Mouse (Mus musculus) WW6 (cell line): ENCODE results near the gene Ppm1h.

Source experiments
- DNase-seq: peaks from one replicate; pipeline ENCODE4 v3.0.0-alpha.2; 2013; ENCODE audit warnings: low read depth, low spot score

Ppm1h gene

DNA sequence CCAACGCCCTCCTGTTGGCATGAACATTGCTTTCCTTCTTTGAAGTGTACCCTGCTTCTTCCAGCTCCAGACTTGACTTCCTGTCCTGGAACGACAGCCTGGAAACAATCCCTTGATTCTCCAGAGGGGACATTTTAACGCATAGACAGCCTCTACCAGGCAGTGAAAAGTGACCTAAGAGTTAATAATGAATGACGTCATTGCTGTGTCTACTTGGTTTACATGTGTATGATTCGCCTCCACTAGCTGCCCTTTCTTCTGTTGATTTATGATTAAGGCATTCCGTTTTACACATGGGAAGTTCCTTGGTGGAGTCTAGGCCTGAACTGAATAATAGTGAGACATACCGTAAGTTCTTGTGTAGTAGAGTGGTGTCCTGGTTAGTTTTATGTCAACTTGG, 287.9 kb downstream of the Ppm1h start:
- no peak for DNase-seq

DNA sequence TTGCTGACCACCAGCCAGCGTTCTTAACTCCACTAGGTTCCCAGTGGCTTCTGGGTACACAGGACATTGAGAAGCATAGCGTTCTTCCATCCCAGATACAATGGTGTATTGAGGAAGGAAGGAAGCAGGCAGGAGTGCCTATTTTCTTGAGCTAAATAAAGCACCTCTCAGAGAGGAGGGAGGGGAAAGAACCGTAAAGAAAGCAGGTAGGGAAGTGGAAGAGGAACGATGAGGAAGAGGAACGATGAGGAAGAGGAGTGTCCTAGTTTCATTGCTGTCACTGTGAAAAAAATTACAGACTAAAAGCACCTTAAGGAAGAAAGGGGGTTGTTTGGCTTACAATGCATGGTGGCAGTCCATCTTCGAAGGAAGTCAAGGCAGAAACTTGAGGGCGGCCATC, 291.6 kb downstream of the Ppm1h start:
- DNase-seq, result no peak

DNA sequence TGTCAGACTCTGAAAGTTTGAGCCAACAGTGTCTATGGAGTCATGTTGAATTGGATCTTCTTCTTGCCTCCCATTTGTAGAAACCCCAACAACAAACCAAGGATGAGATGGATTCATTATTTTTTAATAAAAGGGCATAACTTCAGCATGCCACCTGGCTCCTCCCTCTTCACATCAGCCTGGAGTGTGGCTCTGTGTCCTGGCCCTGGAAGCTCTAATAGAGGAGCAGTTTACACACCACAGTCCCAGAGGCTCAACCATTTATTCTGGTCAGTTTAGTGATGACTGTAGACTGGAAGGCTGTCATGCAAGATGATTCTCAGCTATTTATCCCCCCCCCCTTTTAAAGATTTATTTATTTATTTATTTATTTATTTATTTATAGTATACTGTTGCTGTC, 294.7 kb downstream of the Ppm1h start:
- no peak for DNase-seq

DNA sequence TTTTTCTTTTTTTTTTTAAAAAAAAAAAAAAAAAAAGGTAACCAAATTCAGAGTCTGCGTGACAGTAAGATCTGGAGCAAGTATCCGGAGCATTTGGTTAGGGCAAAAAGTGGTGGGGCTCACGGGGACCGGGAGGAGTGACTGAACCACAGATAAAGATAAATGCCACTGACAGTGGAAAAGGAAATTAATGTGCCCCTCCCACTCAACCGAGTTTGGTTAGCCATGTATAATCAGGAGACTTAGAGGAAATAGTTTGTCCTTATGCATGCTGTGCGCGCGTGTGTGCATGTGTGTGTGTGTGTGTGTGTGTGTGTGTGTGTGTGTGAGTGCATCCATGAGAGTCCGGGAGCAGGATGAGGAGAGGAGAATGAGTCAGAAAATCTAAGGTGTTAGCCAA, 297.5 kb downstream of the Ppm1h start:
- DNase-seq, result no peak

DNA sequence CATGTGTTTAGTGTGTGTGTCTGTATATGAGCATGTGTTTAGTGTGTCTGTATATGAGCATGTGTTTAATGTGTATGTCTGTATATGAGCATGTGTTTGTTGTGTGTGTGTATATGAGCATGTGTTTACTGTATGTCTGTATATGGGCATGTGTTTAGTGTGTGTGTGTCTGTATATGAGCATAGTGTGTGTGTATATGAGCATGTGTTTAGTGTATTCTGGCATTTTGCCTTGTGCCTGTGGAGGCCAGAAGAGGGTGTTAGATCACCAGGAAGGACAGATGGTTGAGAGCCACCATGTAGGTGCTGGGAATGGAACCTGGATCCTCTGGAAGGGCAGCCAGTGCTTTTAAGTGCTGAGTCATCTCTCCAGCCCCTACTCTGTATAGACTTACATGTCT, 300.8 kb downstream of the Ppm1h start:
- no peak for DNase-seq

DNA sequence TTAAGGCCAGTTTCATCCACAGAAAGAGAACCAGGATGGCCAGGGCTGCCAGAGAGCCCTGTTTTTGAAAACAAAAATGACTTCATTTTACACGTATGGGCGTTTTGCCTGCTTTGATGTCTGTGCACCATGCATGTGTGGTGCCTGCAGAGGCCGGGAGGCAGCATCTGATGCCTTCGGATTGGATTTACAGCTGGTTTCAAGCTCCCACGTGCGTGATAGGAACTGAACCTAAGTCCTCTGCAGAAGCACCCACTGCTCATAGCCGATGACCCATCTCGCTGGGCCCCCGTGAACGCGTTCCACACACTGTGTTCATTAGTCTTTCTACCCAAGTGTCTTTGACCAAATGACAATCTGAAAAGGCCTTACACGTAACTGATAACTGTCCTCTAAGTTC, 301.6 kb downstream of the Ppm1h start:
- no peak for DNase-seq

DNA sequence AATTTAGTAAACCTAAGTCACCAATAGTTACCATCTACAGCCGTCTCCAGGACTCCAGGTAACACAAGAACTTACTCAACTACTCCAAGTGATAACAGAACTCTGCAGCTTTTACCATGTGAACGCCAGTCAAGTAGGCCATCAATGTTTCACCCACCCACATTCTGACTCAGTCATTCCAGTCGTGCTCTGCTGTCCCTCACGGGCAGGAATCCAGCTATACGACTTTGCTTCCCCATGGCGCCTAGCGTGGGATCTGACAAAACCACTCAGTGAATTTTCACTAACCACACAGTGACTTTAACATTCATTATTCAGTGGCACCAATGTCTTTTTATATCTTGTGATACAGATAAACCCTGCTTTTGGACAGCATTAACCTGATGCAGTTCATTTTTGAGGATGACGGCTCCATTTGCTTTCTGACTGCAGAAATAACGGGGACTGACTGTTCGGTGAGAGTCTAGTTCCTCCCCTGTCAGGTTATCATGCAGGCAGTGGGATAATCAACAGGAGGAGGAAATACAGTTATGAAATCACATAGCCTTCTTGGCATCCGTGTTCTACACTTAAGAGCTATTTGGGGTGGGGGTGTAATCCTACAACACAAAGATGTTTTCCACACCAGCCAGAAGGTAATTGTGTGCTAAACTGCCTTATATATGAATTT, 304.5 kb downstream of the Ppm1h start:
- no peak for DNase-seq

DNA sequence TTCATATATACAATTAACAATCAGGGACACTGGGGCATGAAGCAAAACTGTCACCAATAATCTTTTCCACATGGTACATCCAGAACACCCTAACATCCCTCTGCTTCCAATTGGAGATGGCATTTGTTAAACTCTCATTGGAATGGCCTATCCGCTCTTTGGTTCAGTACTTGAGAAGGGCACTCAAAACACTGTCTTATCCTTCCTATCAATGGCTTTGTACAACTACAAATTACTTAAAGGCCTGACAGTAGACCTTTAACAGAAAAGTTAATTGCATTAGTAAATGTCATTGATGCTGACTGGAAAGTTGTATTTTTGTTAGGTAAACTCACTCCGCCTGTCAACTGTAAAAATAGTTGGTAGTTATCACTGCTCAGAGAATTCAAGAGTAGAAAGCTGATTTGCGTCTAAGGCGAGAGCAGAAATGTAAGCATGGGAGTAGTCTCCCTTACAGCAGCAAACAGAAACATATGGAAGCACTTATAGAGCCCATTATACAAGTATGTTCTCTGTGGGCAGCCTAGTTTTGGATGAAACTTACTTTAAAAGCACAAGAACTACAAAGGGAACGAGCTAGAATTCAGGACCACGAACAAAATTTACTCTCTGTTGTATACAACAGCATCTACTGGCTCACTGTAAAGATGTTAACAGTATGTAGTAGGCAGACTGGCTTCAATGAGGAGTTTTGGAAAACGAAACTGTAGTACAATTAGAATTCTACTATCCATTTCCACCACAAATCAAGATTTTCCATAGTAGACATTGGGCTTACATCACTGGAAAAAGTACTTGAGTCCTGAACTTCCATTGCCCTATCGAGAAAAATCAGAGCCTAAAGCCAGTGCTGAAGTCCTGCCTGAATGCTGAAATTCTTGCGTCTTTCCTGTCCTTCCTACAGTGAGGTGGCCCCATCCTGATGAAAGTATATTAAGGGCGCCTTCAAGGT, 305.3 kb downstream of the Ppm1h start:
- DNase-seq, result no peak

DNA sequence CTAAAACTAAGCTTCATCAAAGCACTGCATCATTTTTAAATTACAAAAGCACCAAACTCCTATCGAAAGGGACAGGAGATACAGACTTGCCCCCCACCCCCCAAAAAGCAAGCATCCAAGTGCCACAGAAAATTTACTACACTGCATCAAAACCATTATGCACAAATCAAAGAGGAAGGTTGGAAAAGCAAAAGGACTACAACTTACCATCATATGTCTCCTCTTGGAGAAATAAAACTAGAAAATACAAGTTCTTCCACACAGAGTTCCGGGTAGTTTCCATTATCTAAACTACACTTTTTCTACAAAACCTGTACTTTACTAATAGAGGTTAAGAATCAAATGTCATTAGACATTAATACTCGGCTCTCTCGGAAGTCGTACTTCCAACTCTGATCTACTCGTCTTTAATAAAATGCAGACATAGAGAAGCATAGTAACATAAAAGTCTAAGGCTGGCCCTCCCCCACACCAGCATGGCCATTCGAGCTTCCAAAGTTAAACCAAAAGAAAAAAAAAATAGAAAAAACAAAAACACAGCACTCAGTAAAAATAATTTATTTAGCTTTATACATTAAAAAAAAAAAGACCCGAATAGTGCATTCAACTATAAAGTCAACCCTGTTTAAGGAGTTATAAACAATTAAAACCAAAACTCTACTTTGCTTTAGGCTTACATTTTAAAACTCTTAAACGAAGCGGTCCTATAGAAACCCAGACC, 306.1 kb downstream of the Ppm1h start:
- no peak for DNase-seq

DNA sequence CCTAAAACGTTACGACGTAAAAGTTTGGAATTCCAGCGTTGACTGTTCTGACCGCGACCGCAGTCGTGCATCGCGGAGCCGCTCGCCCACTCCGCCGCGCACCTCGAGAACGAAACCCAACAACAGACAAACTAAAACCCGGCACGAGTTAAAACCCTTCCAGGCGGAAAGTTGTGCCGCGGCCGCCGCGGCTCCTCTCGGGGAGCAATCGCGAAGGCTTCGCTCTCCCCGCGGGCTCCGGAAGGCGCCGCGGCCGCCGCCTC, 306.6 kb downstream of the Ppm1h start:
- no peak for DNase-seq

DNA sequence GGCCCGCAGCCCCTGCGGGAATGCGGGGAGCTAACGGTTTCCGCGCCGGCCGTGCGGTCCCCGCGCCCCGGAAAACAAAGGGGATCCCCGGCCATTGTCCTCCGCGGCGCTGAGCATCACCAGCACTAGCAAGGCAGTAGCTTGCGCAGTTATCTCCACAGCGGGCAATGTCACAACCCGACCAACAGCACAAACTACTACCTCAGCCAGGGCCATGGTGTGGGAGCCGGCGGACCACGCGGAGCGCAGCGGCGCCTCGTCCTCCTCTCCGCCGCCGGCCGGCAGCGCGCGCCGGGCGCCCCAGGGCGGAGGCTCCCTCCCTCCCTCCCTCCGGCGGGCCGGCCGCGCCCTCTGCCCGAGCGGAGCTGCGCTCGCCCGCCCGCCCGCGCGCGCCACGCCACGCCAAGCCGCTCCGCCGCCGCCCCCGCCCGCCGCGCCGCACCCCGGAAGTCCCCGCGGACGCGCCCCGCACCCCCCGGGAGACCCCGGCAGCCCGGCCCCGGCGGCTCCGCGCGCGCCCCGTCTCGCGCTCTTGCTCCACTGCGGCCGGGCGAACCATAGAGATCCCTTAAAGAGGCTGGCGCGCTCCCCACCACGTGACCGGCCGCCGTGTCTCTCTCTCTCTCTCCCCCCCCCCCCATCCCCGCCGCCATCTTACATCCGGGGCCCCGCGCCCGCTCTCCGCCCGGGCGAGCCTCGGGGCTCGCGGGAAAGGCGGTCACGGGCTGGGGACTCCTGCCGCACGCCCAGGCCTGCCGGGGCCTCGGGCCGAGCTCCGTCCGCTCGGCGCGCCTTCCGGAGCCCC, 307.2 kb downstream of the Ppm1h start:
- no peak for DNase-seq

DNA sequence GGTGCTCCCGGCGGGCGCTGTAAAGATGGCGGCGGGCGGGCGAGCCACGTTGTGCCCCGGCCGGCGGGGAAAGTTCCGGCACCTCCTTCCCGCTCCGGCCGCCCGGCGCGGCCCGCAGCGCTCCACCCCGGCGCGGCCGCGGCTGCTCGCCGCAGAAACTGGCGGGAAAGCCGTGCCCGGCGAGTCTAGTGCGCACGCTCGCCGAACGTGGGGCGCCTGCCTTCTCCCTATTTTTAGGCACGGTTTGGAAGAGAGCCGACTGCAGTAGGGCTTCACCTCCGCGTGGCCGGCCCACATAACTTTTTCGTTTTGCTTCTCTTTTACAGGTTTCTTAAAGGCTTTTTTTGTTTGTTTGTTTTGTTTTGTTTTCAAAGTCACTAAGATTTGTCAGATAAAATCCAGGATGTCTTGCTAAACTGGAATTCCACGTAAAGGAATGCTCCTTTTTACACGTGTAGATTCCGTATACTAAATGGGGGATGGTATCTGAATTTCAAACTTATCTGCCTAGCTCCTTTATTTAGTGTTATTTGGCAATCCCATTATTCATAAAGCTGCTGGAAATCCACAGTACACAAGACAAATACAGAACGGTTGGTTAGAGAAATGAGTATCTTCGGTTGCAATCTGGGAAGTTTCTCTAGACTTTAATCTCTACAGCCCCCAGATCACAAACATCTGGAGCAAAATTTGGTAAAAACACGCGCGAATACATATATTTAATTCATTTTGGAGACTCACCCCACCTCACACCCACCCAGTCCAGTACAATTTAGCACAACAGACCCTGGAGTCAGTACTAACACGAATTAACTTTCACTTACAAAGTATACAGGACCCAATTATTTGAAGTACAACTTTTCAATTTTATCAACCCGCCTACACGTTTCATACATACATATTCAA, 308.0 kb downstream of the Ppm1h start:
- no peak for DNase-seq

DNA sequence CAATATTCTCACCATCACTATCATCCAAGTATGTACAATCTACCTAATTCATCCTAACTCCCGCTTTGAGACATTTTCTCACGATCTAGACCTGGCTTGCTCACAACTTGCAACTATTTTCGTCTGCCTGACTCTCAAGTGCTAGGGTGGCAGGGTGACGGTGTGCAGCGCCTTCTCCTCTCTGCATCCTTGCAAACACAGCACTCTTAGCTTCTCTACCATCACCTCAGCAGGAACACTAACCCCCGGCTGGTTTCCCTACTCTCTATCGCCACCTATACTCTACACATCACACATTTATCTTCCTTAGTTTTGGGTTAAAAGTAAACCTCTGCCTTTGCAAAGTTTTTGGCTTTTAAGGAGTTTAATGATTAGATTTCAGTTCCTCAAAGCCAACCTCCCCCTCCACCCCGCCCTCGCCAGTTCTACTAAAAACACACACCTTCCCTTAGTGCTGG, 309.1 kb downstream of the Ppm1h start:
- DNase-seq, result no peak

DNA sequence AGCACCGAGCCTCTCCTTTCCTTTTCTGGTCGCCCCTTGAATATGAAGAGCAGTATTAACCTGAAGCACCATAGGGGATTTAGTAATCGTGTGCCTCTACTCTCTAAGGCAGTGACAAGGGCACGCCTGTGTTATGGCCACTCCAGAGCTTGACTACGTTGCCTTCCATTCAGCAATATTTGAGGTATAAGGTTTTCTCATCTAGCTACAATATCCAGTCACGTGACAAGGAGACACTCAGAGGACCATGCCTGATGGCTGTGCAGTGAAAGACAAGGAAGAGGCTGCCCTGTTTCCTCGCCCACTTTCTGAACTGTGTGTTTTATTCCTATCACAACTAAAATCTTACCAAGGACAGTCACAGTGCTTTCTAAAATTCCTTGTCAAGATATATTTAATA, 309.8 kb downstream of the Ppm1h start:
- DNase-seq, result no peak

DNA sequence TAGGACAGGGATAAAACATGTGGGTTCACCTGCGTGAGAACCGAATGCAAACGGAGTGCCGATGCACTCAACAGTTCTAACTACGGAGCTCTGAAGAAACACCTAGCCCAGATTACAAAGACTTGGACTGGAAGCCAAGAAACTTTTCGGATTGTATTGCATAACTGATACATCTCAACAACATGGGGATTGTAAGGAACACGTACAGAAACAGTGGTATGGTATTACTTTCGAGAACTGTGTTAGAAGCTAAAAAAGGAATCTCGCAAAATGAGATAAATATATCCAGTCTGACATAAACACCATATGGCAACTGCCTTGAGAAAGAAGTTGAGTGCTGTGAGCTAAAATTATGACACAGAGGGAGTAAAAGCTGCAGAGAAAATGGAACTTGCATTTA, 311.4 kb downstream of the Ppm1h start:
- no peak for DNase-seq

DNA sequence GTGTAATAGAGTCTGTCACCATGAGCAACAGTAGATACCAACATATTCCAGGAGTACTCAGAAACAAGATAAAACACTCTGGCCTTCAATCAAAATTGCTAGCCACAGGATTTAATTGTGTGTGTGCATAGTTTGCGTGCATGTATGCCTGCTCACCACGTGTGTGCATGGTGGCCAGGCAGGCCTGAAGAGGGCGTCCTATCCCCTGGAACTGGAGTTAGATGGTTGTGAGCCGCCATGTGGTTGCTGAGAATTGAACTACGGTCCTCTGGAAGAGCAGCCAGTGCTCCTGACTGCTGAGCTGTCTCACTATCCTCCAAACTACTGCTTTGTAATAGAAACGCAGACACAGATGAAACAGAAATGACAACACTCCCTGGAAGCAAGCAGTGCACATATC, 312.0 kb downstream of the Ppm1h start:
- no peak for DNase-seq

DNA sequence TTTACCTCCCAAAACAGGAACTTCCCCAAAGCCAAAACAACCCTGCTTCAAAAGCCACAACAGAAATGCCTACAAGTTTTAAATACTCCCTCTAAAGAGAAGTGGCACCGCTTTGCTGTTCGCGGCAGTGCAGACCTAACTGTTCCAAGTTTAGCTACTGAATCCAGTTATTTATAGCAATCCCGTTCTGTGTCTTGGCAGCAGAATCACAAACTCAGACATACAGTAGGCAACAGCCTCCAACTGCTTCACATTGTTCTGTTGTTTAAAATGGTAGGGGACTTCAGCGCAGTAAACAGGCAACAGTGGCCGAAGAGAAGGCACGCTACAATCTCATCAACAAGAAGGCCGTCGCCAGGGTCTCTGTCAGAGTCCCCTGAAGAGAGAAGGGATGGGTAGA, 312.5 kb downstream of the Ppm1h start:
- no peak for DNase-seq

DNA sequence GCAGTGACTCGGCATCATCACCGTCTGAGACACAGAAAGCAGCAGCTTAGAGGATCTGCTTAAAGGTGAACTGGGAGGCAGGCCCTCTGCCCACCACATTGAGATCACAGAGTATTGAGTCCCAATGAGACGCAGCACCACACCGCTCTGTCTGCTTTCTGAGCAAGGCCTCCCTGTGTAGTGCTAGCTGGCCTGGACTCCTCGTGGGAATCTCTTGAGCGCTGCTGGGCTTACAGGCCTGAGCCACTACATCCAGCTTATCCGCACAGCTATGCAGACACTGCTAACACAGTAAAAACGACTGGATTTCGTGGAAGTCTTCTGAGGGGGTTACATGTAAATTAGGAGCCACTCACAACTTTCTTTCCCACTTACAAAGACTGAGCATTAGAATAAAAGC, 313.1 kb downstream of the Ppm1h start:
- no peak for DNase-seq

DNA sequence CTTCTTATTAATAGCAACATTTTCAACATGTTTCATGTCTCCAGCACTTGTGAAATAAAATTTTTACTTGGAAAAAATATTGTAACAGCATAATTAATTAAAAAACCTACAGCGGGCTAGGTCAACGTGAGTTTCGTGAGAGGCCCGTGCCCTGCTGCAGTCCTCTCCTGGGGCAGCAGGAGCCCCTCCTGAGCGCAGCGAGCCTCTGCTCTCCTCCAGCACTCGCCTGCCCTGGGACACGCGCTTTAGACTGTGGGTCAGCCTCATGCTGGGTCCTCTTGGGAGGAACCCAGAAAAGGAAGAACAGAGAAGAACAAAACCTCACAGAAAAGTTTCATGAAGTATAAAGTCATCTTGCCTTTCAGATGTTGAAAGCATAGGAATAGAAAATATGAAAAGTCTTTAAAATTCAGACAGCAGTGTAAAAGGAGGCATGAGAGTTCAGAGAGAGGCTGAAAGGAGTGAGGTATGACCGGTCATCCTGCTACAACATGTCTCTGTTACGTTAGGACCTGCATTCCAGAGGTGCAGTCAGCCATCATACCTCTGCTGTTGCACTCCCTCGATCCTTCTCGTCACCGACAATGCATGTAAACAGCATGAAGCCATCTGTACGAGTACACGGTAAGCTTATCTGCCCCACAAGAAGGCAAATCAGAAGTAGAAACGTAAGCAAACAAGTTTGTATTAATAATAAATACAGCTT, 316.0 kb downstream of the Ppm1h start:
- DNase-seq, result no peak
